Mouse (Mus musculus): ENCODE data around the gene Ccl22. TPM values are rescaled to one million over a fixed set of nuclear protein-coding genes. Genes with fewer than 3 reads are reported as not detected.

Gene Ccl22
- total and polyA plus RNA-seq, 3 experiments, result 0.06 TPM; not detected in 2

- H3K79me2 ChIP-seq (ENCODE audit: control insufficient read depth, insufficient read depth, low read length, poor library complexity), result no peaks in the 10 kb centered on the region
- H3K4me3 ChIP-seq (ENCODE audit: control insufficient read depth in 1 of 2, insufficient read depth in 1 of 2, low read depth in 2 of 2, low read length in 2 of 2), result no peak overlapping the region
- DNase-seq (ENCODE audit: low read depth, low spot score), result no peak
- H3K27me3 ChIP-seq (ENCODE audit: control insufficient read depth in 1 of 2, insufficient read depth in 2 of 2, low read length in 2 of 2), result peaks cover 6 to 10% of the 10 kb centered on the region in 2 experiments
- TF ChIP-seq TAL1 (IDR thresholded peaks at IDR 0.05; ENCODE audit: low read length) (no peak), RAD21 (IDR thresholded peaks at IDR 0.05; ENCODE audit: low read depth, low read length) (no peak), BHLHE40 (IDR thresholded peaks at IDR 0.05; ENCODE audit: borderline replicate concordance, low read depth, low read length) (no peak), ZC3H11A (IDR thresholded peaks at IDR 0.05; ENCODE audit: low read depth, low read length) (no peak), CHD1 (IDR thresholded peaks at IDR 0.05; ENCODE audit: low read depth, low read length) (no peak)
- H3K9ac ChIP-seq (ENCODE audit: control insufficient read depth, low read depth, low read length, poor library complexity, severe bottlenecking), result no peak overlapping the region
- H3K36me3 ChIP-seq (ENCODE audit: control insufficient read depth in 1 of 2, insufficient read depth in 2 of 2, low read length in 2 of 2), result no peaks in the 10 kb centered on the region
- H3K9me3 ChIP-seq (replicated peaks; ENCODE audit: insufficient read depth, low read length), result no peaks in the 10 kb centered on the region
- no peak overlapping the region for H3K27ac ChIP-seq (ENCODE audit: control insufficient read depth, low read depth, low read length)
- no peaks in the 10 kb centered on the region for H3K4me1 ChIP-seq (ENCODE audit: control insufficient read depth in 1 of 2, insufficient read depth in 2 of 2, low read length in 2 of 2)
Measured at GRCm38 (mm10) chr8:94710336-94710735, 35.1 kb upstream of the Ccl22 start.

- H3K4me1 ChIP-seq (ENCODE audit: control insufficient read depth in 1 of 2, insufficient read depth in 2 of 2, low read length in 2 of 2), result no peaks in the 10 kb centered on the region
- H3K4me3 ChIP-seq (ENCODE audit: control insufficient read depth in 1 of 2, insufficient read depth in 1 of 2, low read depth in 2 of 2, low read length in 2 of 2), result no peak overlapping the region
Measured at GRCm38 (mm10) chr8:94711160-94711718, 34.2 kb upstream of the Ccl22 start.

GRCm38 (mm10) chr8:94714556-94714955 lies 30.8 kb upstream of the Ccl22 start:
- Histone ChIP-seq H3K79me2 (ENCODE audit: control insufficient read depth, insufficient read depth, low read length, poor library complexity) (no peaks in the 10 kb centered on the region), H3K36me3 (ENCODE audit: control insufficient read depth in 1 of 2, insufficient read depth in 2 of 2, low read length in 2 of 2) (no peaks in the 10 kb centered on the region), H3K27me3 (ENCODE audit: control insufficient read depth in 1 of 2, insufficient read depth in 2 of 2, low read length in 2 of 2) (peaks cover 5 to 16% of the 10 kb centered on the region in 2 experiments), H3K9me3 (replicated peaks; ENCODE audit: insufficient read depth, low read length) (no peaks in the 10 kb centered on the region), H3K9ac (ENCODE audit: control insufficient read depth, low read depth, low read length, poor library complexity, severe bottlenecking) (no peak overlapping the region), H3K27ac (ENCODE audit: control insufficient read depth, low read depth, low read length) (no peak overlapping the region), H3K4me1 (ENCODE audit: control insufficient read depth in 1 of 2, insufficient read depth in 2 of 2, low read length in 2 of 2) (no peaks in the 10 kb centered on the region), H3K4me3 (ENCODE audit: control insufficient read depth in 1 of 2, insufficient read depth in 1 of 2, low read depth in 2 of 2, low read length in 2 of 2) (no peak overlapping the region)
- TF ChIP-seq NELFE (IDR thresholded peaks at IDR 0.05; ENCODE audit: low read depth, low read length) (no peak), CHD1 (IDR thresholded peaks at IDR 0.05; ENCODE audit: low read depth, low read length) (no peak)
- DNase-seq (ENCODE audit: low read depth, low spot score), result no peak

More at GRCm38 (mm10) chr8:94711160-94711718, 34.2 kb upstream of the Ccl22 start:
- TF ChIP-seq HCFC1 (IDR thresholded peaks at IDR 0.05; ENCODE audit: low read depth, low read length) (no peak), ZNF384 (IDR thresholded peaks at IDR 0.05; ENCODE audit: low read depth, low read length) (no peak), MXI1 (IDR thresholded peaks at IDR 0.05; ENCODE audit: low read depth, low read length) (no peak), SMC3 (IDR thresholded peaks at IDR 0.05; ENCODE audit: low read depth, low read length) (no peak), RCOR1 (IDR thresholded peaks at IDR 0.05; ENCODE audit: low read depth, low read length) (no peak), GABPA (IDR thresholded peaks at IDR 0.05; ENCODE audit: low read depth, low read length) (no peak), SIN3A (IDR thresholded peaks at IDR 0.05; ENCODE audit: low read length) (no peak), USF1 (IDR thresholded peaks at IDR 0.05; ENCODE audit: low read depth, low read length) (no peak), NELFE (IDR thresholded peaks at IDR 0.05; ENCODE audit: low read depth, low read length) (no peak), RAD21 (IDR thresholded peaks at IDR 0.05; ENCODE audit: low read depth, low read length) (no peak), KAT2A (conservative IDR thresholded peaks at IDR 0.05; ENCODE audit: low read depth, low read length) (no peak), GATA1 (IDR thresholded peaks at IDR 0.05; ENCODE audit: low read depth, low read length) (no peak), ZKSCAN1 (IDR thresholded peaks at IDR 0.05; ENCODE audit: low read depth, low read length) (no peak), MYC (IDR thresholded peaks at IDR 0.05; ENCODE audit: low read depth, low read length) (no peak), ZMIZ1 (IDR thresholded peaks at IDR 0.05; ENCODE audit: low read depth, low read length) (no peak), TBP (IDR thresholded peaks at IDR 0.05; ENCODE audit: low read depth, low read length) (no peak), TAL1 (IDR thresholded peaks at IDR 0.05; ENCODE audit: low read length) (no peak), MAFK (IDR thresholded peaks at IDR 0.05; ENCODE audit: borderline replicate concordance, low read depth, low read length) (no peak), JUND (IDR thresholded peaks at IDR 0.05; ENCODE audit: low read depth, low read length) (no peak)
- no peaks in the 10 kb centered on the region for H3K9me3 ChIP-seq (replicated peaks; ENCODE audit: insufficient read depth, low read length)
- no peak for DNase-seq (ENCODE audit: low read depth, low spot score)
- H3K27ac ChIP-seq (ENCODE audit: control insufficient read depth, low read depth, low read length), result no peak overlapping the region
- H3K79me2 ChIP-seq (ENCODE audit: control insufficient read depth, insufficient read depth, low read length, poor library complexity), result no peaks in the 10 kb centered on the region
- H3K36me3 ChIP-seq (ENCODE audit: control insufficient read depth in 1 of 2, insufficient read depth in 2 of 2, low read length in 2 of 2), result no peaks in the 10 kb centered on the region
- H3K9ac ChIP-seq (ENCODE audit: control insufficient read depth, low read depth, low read length, poor library complexity, severe bottlenecking), result no peak overlapping the region
- H3K27me3 ChIP-seq (ENCODE audit: control insufficient read depth in 1 of 2, insufficient read depth in 2 of 2, low read length in 2 of 2), result peaks cover 8 to 10% of the 10 kb centered on the region in 2 experiments

All from MEL (cell line).